Mouse (Mus musculus): Measurements from ENCODE around the gene Dap.
A peak's percentile ranks its signal among the peaks of the same experiment; 100 is the strongest.

Dap gene

DNA sequence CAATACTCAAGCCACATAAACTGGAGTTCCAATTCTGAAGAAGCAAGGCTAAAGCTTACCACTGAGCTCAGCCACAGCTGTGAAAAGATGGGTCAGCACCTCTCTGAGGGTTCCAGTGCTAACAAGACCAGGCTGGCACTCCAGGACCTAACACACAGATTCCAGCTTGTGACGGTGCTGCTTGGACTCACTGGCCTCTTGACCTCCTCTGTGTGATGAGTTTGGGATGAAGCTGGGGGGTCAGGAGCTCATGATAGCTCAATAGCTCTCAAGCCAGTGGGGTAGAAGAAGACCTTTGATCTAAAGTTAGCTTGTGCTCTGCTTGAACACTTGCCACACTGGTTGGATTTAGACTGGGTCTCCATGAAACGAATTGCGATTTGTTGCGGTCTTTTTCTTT lies 82.6 kb downstream of the Dap start:
- DNase-seq, result no peak

DNA sequence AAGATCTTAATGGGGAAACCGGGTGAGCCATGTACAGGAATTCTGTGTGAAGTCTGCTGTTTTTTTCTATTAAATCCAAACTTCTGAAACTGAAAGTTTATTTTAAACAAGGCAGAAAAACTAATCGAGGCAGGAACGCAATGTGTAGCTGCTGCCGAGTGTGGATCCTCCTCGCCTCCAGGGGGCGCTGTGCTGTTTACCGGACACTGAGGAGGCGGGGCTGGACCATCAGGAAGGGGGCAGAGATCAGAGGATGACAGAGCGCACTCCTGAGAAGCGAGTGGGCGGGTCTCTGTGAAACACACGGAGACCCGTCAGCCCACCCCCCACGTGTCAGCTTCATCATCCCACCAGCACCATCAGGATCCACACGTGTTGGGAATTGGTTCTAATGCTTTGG lies 85.4 kb downstream of the Dap start:
- no peak for DNase-seq

DNA sequence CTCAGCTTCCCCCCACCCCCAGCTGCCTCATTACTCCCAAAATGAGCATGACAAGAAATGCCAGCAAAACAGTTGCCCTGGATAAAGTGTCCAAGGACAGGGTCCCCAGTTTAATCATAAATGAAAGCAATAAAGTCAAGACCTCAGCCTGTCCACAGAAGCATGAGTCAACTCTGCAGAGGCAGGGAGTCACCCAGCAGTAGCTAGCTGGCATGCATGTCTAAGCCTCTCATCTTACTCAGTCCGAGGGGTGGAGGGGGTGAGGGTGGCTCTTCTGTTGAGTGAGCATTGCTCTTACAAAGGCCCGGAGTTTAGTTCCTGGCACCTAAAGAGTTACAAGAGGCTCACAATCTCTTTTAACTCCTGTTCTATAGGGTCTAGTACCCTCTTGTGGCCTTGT lies 87.9 kb downstream of the Dap start:
- DNase-seq, result no peak

DNA sequence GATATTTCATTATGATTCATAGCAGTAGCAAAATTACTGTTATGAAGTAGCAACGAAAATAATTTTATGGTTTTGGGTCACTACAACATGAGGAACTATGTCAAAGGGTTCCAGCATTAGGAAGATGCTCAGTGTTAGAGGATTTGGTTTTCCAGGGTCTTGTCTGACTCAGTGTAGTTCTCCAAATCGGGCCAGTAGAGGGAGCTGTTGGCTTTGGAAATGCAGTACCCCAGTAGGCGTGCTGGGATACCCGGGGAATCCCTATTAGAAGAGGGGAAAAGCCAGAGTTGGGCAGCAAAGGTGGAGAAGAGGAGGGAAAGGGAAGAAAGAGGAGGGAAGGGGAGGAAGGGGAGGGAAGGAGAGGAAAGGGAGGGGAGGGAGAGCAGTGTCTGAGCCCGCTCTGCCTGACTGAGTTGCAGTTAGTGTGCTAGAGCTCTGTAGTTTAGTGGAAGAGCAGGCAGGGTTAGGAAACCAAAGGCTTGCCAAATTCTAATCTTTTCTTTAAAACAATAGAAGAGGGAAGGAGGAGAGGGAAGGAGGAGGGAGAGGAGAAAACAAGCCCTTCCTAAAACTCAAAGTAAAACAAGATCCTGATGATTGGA lies 91.6 kb downstream of the Dap start:
- peak; percentile 39 to 41 for DNase-seq

DNA sequence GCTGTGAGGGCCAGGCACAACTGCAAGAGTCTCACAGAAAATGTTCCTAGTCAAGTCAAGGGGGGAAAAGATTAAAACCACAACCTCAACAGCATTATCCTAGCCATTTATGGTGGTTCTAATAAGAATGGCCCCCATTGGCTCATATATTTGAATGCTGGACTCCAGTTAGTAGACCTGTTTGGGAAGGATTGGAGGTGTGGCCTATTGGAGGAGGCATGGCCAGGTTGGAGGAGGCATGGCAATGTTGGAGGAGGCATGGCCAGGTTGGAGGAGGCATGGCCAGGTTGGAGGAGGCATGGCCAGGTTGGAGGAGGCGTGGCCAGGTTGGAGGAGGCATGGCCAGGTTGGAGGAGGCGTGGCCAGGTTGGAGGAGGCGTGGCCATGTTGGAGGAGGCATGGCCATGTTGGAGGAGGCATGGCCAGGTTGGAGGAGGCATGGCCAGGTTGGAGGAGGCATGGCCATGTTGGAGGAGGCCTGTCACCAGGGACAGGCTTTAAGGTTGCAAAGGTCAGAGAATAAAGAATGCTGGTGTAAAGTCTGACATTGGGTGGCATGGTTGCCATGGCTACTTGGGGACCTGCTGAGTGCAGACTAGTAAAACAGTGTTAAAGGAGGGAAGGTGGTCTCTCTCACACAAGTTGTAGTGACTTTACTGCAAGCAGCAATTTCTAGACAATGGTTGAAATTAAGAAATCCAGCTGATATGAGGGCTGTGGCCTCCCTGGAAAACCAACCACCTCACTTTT lies 93.1 kb downstream of the Dap start:
- no peak for DNase-seq

DNA sequence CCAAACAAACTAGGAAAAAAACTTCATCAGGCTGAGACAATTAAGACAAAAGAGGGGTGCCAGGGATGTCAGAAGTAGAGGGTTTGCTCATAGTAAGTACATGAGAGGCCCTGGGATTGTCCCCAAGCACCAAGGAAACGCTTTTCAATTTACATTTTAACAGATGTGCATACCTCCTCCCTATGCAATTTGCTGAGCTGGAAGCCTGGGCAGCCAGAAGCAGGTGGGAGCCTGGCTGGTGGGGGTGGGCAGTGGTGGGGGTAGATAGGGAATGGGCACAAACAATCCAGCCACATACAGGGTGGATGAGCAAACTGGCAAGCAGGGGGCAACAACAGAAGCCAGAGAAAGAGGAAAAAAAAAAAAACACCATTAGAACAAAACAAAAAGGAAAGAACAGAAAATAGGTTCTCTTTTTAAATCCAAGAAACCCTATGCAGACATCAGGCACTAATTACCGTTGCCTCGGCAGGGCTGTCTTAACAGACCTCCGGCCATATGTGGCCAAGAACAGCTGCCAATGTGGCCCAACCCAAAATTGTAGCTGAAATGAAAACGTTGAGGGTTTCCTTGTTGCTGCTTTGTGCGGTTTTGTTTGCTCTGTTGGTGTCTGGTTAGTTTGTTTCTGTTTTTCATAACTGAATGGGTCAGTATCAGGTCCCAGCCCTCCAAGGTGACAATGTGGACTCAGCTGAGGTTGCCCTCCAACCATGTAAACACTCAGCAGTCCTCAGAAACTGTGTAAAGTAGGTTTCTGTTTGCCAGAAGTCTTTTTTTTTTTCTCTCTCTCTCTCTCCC lies 94.2 kb downstream of the Dap start:
- no peak for DNase-seq

DNA sequence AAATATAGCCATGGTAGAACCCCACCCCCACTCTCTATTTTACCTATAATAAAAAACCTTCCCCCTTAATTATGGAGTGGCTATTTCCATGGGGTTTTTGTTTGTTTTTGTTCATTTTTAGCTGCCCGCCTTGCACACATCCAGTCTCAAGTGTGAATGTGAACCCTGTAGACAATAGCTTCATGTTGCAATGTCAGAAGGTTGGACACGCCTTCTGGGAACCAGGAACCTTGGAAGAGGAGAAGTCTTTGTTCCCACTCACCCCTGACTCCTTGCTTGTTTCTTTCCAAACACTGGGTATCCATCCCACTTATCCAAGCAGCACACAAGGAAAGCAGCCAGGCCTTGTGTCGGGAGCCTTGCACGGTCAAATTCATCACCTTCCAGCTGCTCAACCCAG lies 94.9 kb downstream of the Dap start:
- no peak for DNase-seq

DNA sequence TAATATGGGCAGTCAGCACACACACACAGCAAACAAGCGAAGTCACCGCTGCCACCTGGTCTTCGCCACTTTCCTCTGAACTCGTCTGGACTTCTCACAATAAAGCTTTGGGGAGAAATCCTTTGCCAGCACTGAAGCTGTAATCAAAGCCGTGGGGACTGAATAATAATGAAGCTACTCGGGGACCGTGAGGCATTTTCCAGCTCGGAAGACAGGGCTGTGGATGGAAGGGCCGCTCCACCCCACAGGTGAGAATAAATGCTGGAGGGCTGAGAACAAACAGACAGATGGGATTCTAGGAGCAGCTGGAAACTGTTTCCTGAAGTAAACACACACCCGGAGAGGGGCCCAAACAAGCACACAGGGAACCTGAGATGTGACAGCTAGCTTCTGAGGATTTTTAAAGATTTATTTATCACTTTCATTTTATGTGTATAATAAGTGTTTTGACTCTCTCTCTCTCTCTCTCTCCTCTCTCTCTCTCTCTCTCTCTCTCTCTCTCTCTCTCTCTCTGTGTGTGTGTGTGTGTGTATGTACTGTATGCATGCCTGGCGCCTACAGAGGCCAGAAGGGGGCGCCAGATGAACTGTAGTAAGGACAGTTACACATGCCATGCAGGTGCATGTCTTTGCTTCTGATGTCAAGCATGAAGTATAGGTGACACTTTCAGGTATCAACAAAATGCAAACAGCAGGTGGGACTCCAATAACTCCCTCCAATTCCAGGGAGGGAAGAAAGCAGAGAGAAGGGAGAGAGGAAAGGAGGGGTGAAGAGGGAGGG lies 96.7 kb downstream of the Dap start:
- no peak for DNase-seq

DNA sequence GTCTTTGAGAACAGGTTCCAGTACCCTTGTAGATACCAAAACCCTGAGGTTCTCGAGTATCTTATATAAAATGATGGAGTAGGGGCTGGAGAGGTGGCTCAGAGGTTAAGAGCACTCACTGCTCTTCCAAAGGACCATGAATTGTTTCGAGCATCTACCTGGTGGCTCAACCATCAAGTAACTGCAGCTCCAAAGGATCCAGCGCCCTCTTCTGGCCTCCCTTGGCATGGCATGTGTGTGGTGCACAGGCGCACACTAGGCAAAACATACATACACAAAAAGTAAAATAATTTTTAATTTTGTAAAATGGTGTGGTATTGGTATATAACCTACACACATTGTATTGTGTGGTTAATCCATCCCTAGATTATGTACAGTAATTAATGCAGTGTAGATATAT lies 99.6 kb downstream of the Dap start:
- DNase-seq, result peak; percentile 13 to 25
